Mouse (Mus musculus) retina, embryonic 14.5 days (tissue): ENCODE data around the gene Chn2.

Experiments used
- DNase-seq: peaks from one replicate; pipeline ENCODE4 v3.0.0-alpha.2; 2015; ENCODE audit warnings: low spot score

Gene Chn2

DNA sequence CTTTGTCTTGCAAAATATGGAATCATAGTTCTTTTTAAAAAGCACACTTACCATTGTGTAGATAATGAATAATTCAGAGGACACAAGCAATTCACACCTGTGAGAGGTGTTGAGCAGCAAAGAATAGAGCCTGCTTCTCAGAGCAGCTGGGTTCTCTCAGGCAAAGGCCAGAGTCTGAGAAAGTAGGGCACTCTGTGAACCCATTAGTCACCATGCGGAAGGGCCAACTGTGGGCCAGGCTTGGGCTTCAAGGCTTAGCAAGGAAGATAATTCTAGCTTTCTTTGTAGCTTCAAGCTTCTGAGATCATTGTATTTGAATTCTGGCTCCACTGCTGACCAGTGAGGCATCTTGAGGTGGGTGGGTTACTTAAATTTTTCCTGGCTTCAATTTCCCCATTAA is 2.8 kb downstream of the Chn2 start:
- peak; percentile 58 for DNase-seq

GRCm38 (mm10) chr6:54043536-54043935 is 4.2 kb downstream of the Chn2 start:
- no peak for DNase-seq

DNA sequence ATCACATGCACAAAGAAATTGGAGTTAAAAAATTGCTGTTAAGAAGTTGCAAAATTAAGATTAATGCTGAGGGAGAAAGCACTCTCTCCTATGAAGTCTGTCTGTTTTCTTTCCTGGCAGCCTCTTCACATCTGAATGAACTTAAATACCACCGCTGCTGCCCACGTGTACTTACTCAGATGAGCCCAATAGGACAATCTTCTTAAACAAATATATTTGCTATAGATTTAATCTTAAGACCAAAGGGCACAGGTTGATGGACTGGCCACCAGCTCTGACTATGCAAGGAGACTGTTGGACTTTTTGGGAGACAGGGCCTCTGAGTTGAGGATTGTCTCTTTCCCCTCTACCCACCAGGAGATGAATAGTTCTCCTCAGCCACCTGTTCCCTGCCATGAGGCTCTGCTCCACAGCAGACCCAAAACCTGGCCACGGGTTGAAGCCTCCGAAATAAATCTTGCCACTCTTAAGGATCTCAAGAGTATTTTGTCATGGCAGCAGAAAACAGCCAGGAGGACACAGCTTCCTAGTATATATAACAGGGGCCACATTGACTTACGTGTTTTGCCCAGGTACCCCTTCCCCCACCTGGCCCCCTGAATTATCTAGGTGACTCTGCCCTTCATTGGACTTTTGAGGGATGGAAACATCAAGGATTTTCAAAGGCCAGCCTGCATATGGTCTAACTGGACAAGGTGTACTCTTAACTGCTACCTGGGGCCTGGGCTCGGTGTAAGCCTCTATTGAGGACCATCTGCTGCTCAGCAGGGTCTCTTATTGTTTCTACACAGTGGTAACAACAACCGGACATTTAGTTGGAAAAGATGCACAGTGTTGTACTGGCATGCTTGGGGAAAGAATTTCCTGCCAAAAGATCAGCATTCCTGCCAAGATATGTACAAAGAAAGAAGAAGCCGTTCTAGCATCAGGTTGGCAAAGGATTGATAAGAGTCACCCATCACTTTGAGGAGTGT is 6.7 kb downstream of the Chn2 start:
- DNase-seq: no peak

DNA sequence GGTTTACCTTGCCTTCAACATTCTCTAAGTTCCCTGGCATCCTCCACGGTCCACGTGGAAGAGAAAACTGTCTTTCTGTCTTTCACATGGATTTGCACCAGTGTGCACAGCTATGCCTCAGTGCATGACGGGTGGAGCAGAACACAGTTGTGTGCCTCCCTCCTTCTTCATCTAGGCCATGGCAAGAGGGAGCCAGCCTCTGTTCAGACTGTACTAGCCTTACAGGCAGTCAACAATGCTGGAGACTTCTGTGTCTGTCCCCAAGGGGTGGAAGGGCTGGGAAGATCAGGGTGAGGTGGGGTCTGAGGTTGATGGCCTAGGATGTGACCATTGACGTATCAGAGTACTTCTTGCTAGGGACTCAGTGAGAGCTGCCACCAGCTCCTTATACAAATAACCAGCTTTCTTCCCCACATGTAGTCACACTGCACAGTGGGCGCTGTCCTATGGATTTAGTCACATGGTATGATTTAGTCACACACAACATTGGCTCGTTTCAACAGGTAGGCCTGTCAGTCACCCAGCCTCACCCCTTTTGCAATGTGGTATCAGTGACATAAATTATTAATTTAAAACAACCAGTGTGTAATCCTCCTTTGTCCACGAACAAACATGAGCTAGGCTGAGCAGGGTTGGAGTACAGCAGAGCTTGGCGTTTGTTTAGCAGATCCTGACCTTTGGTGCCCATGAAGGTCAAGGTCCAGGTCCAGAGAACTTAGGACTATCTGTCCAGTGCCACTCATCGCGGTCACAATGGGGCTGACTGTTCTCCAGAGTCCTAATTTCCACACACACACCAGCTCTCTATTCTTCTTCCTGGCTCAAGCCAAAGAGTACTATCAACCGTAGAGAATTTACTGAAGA is 7.8 kb downstream of the Chn2 start:
- no peak for DNase-seq

DNA sequence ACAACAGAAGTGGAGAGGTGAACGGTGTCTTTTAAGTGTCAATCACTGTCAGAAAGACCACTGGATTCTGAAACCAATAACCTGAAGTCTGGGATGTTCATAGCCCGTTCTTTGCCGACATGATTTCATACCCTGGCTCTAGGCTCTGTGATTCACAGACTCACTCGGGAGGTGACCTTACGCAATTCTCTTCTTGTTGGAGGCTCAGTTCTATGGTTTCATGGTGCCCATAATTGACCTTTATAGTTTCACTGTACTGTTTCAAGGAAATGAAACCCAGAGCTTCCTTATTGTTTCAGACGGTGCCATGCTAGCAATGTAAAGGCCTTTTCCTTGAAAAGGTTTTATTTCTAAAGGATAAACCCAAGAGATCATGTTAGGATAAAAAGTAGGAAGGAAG is 9.4 kb downstream of the Chn2 start:
- DNase-seq: no peak

DNA sequence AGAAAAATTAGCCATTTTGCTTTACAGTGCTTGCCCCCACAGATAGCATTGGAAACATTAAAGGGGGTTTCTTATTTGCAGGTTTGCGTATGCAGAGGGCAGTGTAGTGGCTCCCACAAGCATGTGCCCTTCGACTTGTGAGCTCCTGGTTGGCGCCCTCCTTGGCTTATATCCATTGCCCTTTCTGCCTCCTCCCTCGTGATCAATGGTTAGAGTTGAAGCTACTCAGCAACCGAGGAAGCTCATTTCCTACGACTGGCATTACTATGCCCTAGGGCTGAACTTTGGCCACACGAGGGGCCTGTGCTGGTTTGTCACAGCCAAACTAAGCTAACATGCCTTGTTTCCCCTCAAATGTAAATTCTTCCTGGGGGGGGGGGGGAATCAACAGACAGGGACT is 11.8 kb downstream of the Chn2 start:
- DNase-seq: no peak

DNA sequence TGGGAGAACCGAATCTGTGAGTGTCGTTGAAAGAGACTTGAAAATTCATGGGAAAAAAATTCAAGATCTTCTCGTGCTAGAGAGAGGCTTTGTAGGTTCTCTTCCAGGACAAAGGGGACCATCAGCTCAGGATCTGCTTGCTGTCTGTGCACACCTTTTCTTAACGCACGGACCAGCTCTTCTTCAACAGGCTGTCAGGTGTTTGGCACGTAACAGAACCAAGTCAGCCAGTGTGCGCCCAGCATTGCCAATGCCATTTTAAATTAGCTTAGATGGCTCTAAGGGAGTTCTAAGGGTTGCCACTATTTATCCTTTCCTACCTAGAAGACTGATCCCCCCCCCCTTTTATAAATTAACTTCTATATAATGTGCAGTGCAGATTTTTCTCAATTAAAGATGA is 12.8 kb downstream of the Chn2 start:
- no peak for DNase-seq

DNA sequence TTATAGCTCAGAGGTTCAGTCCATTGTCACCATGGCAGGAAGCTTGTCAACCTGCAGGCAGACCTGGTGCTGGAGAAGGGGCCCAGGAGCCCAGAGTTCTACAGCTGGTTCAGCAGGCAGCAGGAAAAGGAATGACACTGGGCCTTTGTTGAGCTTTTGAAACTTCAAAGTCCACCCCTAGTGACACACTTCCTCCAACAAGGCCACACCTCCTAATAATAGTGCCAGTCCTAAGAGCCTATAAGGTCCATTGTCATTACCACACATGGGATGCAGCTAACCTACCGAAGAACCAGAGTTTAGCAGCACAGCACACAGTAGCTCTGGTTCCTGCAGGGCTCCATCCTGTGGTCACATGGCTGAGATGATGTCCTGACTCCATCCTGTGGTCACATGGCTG is 13.3 kb downstream of the Chn2 start:
- no peak for DNase-seq

DNA sequence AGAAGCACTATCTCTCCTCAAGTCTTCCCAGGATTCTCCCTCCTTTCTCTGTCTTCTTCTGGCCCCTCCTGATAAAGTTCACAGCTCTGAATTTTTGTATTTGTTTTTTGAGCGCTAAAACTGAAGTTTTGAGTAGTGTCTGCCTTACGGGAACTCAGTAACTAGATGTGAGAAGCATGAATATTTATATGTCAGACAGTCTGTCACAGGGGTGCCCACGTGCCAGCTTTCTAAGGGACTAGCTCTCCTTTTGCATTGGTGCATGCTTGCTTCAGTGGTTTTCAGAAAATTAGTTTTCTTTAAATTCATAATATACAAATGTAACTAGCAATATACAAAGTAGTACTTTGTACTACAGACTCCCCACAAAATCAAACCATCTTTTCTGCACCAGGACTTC is 14.0 kb downstream of the Chn2 start:
- no peak for DNase-seq

DNA sequence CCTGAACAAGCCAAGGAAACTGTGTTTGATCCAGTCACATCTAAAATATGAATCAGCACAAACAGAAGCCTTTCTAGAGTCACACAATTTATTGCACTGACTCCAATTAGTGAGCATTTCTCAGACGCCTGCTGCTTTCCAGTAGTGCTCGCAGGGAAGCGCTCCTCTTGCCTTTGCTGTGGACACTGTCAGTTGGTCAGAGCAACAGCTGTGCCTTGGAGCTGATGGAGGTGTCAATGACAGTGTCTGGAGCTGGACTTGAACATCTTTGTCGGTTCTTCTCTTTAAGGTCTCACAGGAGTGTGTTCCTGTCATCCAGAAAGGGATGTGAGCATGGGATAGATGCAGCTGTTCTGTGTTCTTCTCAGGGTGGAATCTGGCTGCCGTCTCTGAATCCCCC is 16.0 kb downstream of the Chn2 start:
- no peak for DNase-seq

- no peak for DNase-seq
Observed at GRCm38 (mm10) chr6:54056548-54057532, 17.5 kb downstream of the Chn2 start.

- no peak for DNase-seq
Observed at GRCm38 (mm10) chr6:54057661-54058060, 18.3 kb downstream of the Chn2 start.

- DNase-seq: no peak
Observed at GRCm38 (mm10) chr6:54058837-54059236, 19.5 kb downstream of the Chn2 start.

DNA sequence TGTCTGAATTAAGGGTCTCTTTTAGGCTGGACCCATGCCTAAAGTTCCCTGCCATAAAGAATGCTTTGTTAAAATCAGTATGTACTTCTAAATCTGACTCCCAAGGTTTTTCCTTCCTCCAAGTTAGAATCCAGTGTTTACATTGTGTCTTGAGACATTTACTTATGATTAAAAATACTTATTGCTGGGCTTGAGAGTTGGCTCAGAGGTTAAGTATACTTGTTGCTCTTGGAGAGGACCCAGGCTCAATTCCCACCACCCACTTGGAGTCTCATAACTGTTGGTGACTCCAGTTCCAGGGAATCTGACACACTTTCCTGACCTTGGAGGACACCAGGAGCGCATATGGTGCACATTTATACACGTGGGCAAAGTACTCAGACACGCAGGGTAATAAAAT is 20.9 kb downstream of the Chn2 start:
- no peak for DNase-seq

- no peak for DNase-seq
Observed at GRCm38 (mm10) chr6:54061375-54061774, 22.0 kb downstream of the Chn2 start.

DNA sequence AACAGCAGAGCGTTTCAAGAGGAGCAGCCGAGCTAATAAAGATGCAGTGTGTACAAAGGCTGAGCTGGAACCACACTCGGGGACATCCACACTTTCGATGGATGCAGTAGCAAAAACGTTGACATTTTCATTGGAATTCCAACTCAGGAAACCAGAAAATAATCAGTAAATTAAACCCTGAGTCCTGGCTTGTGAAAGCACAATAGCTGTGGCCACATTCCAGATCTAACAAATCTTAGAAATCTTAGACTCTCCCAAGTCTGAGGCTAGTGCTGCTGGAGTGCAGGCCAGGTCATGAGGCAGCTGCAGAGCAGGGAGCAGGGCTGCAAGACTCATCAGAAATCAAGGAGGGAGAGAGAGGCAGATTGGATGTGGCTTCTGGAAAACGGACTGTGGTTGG is 24.5 kb downstream of the Chn2 start:
- no peak for DNase-seq

DNA sequence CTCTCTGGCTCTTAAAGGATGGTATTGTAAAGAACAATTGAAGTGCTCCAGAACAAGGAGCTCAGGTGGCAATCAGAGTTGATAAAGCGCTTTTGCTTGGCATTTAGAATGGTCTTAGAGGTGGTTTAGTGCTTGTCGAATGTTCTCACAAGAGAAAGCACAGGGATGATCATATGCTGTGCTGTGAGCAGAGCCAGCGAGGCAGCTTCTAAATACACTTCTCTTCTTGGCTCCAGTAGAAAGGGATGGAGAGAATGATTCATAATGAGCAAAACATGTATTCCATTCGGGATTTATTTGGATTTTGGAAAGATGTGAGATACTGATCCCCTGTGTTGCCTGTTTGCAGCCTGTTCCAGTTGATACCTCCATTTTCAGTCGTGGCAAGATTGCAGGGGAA is 28.0 kb downstream of the Chn2 start:
- no peak for DNase-seq

GRCm38 (mm10) chr6:54068882-54069281 is 29.5 kb downstream of the Chn2 start:
- DNase-seq: no peak

GRCm38 (mm10) chr6:54070736-54071135 is 31.4 kb downstream of the Chn2 start:
- no peak for DNase-seq

DNA sequence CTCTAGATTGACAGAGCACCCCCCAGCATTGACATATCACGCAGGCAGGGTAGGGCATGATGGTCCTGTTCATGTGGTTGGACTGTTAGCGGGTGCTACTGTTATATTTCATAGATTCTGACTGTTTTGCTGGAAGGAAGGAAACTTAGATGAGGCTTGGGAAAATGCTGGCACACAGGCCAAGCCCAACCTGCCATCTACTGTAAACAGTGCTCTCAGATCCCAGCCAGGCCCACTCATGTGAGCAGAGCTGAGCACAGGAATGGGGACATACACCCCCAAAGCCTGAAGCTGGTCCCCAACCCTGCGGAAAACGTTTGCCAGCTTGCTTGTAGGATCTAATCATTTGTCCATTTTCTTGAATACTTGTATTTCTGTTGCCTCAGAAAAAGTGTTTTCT is 32.1 kb downstream of the Chn2 start:
- DNase-seq: no peak

- DNase-seq: no peak
Observed at GRCm38 (mm10) chr6:54074454-54074853, 35.1 kb downstream of the Chn2 start.

- DNase-seq: no peak
Observed at GRCm38 (mm10) chr6:54075419-54075818, 36.1 kb downstream of the Chn2 start.
